Mouse (Mus musculus) retina, postnatal 7 days (tissue): ENCODE results near the gene Rab3c.

ENCODE experiments used
- DNase-seq: peaks from one replicate; pipeline ENCODE4 v3.0.0-alpha.2; 2012; ENCODE audit warnings: low read depth, low spot score

The Rab3c gene

DNA sequence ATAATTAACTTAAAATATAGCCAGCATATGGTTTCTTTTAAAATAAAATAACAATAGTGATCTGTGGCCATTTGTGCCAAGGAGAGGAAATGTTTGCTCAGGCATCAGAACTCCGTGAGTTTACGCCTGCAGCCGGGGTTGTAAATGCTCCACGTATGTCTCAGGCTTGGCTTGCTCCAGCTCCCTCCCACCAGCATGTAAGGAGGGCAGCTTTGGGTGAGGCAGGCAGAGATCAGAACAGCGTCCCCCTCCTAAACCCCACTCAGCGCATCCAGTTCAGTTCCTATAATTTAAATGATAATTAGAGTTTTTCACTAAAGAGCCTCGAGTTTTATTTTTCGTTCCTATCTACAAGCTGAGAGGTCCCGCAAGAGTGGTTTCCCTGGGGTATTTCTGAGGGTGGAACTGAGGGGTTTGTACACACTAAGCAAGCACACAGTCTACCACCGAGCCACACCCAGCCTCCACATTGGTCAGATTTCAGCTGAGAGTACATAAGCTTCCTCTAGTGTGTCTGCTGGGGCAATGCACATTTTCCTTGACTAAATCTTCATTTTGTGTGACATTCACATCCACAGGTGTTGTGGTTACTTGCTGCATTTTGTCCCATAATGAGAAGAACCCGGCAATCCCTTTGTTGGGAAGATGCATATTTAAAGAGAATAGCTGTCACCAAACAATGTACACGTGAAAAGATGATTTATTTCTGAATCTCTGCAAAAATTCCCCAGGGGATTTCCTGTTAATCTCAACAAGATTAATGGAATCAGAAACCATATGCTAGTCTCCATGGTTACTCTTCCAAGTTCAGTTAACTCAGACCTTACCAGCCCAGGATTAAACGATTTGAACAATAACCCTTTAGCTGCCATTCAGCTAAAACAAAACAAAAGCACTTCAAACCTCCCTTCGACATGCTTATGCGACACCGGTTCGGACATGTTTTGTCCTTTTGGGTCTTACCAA, 186.8 kb downstream of the Rab3c start:
- peak; percentile 4 for DNase-seq

DNA sequence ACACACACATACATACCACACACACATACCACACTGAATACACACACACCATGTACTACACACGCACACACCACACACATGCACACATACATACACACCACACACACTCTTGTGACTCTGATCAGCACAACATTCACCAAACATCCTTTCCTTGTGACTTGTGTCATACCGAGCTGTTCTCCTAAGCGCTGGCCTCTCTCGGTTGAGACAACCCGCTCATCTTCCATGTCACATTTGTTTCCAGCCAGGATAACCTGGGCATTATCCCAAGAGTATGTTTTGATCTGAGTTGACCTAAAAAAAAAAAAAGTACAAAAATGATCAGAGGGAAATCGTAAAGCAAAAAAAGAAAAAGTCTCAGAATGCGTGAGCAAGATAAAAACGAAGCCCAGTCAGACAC, 196.8 kb downstream of the Rab3c start:
- DNase-seq: no peak

DNA sequence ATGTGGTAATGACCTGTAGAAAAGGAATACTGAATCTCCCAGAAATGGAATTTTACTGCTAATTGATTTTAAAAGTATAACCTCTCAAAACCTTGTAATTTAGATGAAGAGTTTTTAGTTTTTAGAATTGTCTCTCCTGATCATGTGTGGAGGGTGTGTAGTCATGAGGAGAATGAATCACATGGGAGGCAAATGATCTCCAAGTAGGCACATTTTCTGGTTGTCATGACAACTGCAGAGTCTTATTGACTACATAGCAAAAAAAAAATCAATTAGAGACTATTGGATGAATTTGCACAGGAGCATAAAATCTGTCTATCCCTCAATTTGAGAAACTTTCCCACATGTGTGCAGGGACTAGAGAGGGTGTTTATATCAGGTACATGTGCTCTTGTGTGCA, 199.6 kb downstream of the Rab3c start:
- no peak for DNase-seq

DNA sequence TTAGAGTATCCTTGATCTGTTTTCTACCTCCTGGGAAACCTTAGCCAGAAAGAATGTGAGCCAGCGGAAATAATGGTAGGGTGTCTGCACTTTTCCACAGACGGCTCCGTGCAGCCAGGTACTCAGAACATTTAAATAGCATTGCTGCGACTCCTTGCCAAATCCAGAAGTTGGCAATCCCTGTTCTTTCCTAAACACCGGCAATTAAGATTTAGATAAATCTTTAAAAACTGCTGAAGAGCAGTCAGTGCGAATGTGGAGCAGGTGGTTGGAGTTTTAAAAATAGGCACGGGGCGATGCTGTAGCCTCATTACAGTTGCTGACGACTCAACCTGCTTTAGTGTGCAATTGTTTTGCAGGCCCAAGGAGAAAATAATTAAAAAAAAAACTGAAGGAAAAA, 205.2 kb downstream of the Rab3c start:
- DNase-seq: no peak

DNA sequence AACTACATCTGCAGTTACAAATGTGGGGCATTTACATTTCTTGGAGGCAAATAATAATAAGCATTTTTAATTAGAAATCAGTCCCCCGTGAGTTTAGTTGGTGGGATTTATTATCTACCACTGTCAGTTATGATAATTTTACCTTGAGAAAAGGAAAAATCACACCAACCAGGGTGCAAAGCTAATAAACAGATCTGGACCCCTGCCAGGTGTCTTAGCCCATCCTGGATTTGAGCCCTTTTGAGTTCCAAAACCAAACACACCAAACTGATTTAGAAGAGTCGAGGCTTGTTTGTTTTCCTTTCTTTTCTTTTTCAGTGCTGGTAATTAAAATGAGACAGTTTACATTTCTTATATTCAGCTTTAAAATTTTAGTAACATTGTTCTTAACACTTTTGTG, 206.6 kb downstream of the Rab3c start:
- no peak for DNase-seq

DNA sequence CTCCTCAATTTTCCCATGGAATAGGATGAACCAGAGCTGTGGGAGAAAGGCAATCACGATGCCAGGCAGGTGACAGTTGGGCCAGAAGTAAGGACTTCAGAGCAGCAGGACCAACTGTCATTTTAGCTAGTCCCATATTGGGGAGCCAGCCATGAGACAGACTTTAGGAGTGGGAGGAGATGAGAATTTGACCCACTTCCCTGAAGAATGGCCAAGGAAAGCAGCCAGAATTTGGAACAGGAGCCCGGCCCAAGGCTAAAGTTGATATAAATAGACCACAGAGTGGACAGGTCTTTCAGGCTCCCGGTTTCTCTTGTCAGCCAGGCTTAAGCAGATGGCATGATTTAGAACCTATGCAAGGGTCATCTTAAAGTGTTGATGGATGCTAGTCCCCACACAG, 213.6 kb downstream of the Rab3c start:
- DNase-seq: no peak

DNA sequence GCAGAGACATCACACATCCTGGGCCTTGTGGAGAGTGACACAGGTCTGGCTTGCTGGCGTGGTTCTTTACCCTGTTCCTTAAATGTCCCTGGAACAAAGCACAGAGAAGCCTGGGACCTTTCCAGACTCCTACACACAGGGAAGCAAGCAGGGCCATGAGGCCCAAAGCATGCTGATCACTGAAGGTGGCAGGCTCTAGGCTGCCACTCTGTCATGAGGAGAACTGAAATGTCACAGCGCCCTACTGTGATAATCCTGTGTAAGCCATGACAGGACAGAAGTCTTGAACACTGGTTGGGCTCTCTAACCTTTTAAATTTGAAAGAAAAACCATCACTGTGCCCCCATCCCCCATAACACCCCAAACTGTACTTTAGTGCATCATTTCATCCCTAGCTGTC, 214.1 kb downstream of the Rab3c start:
- no peak for DNase-seq

DNA sequence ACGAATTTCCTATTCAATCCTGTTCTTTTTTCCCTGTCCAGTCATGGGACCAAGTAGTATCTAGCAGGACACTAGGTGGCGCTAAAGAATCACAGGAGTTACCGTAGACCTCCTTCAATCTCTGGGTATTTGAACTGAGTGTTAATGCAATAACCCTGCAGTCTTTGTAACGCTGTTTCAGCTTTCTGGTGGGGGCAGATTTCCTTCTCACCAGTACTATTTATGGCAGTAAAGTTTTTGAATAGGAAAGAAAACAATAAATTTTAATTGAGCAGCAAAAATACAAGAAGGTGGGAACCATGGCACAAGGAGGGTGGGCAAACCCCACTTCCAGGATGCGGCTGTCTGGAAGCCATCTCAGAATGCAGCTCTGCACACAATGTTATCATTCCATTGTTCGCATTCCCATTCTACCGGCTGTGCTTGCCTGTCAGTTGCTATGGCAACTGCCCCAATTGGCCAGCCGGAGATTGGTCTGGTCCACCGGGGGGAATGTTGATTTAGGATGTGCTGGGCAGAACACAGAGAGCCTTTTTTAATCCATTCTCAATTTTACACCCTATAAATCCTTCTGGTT, 217.9 kb downstream of the Rab3c start:
- DNase-seq: peak; percentile 80

DNA sequence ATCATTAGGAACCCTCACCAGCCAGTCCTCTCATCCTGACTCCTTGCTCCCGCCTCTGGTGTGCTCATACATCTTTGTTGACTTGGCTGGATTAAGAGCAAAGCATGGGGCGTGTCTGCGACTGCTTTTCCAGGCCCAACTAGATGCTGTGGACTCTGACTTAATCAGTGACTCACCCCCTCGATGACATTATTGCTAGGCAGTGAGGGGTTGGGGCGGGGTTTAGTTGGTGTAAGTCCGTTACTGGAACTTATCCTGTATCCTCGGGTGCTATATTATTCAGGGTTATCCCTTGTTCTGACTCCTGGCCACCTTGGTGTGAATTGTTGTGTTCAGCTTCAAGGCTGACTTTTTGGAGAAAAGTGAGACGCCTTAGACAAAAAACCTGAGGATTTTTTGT, 218.5 kb downstream of the Rab3c start:
- DNase-seq: no peak

DNA sequence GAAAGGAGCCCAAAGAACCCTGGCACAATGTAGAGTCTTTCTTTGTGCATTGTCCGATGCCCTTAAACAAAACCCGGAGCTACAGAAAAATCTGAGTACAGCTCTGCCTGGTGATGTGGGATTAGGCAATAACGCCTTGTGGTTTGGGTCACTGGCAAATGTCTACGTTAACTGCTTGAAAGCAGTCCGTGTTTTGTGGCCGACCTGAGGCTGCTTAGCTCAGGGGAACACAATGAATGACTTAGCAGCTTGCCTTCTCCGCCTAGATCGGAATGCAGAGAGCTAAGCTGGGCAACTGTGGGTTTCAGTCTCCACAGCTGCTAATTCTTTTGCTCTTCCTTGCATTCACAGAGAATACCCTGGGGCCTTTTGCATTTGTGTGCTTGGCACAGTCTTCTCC, 226.3 kb downstream of the Rab3c start:
- DNase-seq: no peak

DNA sequence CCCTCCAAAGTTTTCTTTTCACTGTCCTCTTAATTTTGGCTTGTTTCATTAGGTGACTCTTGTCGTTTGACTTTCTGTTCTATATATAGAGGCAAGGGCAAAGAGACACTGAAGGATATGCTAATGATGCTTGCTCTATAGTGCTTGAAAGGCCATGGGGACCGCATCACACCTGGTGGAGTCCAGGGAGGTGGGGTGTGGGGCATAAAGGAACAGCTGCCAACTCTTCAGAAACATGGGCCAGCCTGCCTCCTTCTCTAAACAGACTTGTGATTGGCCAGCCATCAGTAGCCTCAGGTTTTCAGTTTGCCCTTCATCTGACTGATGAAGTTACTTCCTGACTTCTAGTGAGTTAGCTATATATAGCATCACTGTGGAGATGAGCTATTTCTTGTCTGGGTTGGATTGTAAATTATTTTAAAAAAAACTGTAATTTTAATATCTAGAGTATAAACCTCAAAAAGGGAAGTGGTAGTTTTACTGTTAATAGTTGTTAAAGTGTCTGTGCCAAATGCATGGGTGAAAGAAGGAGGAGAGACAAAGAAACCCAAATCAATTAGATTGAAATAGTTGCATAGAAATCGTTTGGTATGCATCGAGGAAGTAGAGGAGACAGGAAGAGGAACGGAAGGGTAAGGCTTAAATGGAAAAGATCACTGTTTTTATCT, 231.9 kb downstream of the Rab3c start:
- DNase-seq: no peak

DNA sequence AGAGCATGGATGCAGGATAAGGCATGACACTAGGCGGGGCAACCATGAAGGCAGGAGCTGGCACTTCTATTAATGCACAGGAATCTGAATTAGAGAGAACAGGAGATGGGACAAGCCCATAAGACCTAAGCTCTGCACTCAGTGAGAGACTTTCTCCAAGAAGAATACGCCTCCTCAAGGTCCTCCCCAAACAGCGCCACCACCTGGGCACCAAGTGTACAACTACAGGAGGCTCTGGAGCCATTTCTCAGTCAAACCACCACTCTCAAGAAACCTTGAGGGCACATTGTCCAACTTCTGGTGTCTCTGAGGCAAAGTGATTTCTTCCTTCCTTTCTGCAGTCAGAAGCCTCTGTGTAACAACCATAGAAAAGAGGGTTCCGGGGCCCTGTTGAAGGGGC, 236.4 kb downstream of the Rab3c start:
- DNase-seq: no peak

DNA sequence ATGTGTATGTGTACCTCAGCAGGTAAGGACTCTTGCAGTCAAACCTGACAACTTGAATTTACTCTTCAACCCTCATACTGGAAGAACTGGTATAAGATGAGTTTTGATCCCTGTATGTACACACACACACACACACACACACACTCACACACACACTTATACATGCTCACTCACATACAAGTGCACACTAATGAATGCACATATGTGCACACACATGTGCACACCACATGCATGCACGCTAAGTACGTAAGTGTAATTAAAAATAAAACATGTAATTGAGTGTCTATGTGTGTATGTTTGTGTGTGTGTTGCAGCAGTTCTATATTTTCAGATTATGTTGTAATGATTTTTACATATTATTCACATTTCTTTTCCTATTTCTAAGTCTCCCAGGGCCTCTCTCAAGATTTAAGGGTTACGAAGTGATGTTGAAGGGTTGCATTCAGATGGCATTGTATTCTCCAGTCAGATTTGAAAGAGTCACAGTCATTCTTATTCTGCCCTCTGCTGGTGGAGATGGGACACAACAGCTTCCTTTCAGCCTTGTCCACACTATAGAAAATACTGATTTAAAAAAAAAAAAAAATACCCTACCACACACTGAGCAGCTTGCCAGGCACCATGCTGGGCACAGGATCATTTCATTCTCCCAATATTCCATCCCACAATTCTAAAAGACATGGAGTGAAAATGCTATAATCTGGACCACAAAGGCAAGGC, 240.9 kb downstream of the Rab3c start:
- DNase-seq: no peak

DNA sequence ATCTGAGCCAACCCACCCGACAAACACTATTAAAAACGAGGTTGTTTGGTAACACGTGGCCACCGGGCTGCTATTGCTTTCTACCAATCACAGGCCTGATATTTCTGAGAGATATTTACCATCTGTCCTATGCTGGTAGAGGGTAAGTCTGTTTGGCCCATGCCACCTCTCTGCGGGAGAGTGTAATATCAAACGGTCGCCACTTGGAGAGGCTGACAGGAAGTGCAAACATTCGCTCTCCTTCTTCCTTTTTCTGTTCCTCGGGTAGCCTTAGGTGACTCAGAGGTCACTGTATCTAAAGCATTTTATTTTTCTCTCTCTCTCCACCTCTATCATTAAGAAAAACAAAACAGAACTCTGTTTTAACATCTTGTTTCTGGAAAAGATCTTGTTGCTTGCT, 241.6 kb downstream of the Rab3c start:
- DNase-seq: no peak

DNA sequence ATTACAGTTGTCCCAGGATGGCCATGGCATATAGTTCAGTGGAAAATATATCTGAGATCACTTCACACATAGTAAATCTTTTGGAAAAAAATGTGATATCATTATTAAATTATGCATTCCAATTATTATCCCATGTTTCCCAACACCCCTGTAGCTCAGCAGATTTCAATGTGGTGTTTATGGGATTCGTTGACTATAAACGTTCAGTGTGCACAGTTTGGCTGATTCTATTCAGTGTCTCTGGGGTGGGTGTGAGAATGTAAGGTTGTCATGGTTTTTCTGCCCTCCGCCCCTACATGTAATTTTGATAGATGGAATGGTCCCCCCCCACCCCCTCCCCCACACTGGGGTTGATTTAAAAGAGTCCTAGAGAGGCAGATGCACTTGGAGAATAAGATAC, 242.3 kb downstream of the Rab3c start:
- no peak for DNase-seq

DNA sequence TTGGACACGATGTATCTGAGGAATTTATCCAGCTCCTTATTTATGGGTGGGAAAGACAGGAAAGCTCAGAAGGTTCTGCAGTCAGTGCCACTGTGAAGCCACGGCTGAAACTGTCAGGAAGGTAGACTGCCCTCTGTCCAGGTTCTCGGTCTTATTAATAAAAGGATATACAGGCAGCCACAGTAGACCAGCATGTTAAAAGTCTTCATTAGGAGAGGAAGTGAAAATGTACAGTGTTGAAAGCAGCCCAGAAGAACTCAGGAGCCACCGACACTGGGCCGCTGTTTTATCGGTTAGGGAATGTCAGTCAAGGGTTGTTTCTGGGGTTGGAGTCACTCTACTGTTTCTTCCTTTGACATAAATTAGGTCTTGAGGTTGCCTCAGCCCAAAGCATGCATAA, 245.9 kb downstream of the Rab3c start:
- DNase-seq: no peak

DNA sequence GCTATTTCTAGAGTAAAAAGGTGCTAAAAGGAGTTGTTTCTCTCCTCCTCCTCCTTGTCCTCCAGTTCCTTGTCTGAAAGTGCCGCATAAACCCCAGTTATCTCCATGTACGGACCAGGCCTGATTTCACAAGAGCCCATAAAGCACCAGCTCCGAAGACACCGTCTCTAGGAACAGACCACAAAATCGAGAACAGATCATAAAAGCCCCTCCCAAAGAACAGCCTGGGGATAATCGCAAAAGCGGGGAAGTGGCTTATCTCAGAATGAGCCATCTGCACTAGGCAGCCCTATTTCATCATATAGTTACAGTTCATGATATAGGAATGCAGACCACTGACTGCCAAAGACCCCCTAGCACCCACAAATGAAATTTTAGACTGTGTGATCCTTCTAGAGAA, 246.8 kb downstream of the Rab3c start:
- no peak for DNase-seq

DNA sequence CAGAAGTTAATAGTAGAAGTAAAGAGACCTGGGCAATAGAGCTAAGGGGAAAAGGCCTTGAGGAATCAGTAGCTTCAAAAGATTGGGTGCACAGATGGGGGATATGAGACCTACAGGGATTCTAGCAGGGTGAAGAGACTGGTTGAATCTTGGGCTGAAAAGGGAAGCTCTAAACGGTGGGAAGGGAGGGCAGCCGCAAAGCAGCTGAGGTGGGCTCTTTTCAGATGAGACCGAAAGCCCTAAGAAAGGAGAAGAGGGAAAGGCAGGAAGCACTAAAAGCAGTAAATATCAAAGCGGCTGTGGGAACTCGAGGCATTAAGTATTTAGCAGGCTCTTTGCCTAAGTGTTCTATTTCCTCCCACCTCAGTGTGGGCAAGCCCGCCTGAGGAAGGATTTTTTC, 248.9 kb downstream of the Rab3c start:
- no peak for DNase-seq

DNA sequence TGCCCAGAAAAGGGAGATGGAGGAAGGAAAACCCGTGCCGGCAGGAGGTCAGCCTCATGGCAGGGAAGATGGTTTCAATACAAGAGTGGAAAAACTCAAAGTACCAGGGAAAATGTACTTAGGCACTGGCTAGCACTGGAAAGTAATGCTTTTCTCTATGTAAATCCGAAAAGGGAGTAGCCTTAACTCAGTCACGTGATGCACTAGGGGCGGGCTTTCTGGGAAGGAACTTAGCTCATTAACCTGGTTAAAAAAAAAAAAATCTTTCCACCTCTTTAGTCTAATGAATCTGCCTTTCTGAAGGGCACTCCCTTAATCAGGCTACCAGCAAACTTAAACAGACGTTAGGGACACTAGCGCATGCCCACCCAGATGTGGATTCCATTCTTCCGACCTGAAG, 249.7 kb downstream of the Rab3c start:
- no peak for DNase-seq

DNA sequence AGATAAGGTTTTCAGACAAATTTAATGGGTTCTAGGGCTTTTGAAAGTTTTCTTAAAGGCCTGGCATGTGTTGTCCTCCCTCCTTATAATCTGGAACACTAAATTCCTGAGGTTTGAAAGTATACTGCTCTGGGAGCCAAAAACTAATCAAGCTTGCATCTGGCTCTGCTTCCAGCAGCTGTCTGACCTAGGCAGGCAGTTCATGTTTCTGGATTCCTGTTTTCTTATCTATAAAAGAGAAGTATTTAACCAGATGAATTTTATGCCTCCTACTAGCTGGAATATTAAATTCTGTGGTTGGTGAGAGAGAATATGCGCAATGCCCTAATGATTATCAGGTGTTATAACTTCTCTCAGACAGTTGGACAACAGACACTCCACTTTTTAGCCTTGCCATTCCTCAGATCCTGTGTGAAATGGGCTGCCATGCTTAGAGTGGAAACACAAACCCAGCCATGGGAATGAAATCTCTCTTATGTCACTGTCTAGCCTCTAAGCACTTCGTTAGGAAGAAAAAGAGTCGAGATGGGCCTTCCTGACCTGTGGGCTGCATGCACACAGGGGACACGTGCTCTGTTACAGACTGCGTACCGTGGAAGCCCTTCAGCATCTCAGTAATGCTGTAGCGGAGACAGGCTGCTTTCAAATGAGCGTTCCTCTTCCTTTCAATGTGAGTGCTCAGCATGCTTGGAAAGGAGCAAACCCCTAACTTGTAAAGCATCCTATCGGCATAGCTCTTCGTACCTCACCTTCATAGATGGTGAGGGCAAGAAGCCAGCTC, 256.2 kb downstream of the Rab3c start:
- DNase-seq: no peak

DNA sequence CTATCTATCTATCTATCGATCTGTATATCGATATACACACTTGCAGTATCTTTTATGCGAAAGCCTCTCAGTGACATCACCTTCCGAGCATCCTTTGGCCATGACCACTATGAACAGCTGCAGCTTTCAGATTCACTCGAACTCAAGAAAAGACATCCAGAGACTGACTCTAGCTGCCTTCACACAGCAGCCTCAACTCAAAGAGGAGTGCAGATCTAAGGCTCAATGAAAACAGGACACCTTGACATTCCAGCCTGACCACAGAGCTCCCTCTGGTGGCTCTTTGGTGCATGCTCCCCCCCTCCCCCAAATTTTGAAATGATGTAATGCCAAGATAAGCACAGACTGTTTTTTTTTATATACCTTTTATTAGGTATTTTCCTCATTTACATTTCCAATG, 257.8 kb downstream of the Rab3c start:
- DNase-seq: no peak
